Mouse (Mus musculus) cerebellum, adult 2 months (tissue): Measurements from ENCODE around the gene Cdk5r2.

Experiments
- CTCF ChIP-seq: fragments of 200-500 bp; IDR thresholded peaks from 2 replicates; pipeline ENCODE4 v1.5.1; 2011; ENCODE audit warnings: low read depth, mild to moderate bottlenecking, control low read depth, low read length, moderate library complexity, borderline replicate concordance; ENCODE audit not compliant: insufficient read depth
- POLR2A ChIP-seq: fragments of 200-500 bp; IDR thresholded peaks from 2 replicates; pipeline ENCODE4 v1.6.1; 2011; ENCODE audit warnings: low read length, control low read depth, borderline replicate concordance; ENCODE audit not compliant: insufficient read depth

DNA sequence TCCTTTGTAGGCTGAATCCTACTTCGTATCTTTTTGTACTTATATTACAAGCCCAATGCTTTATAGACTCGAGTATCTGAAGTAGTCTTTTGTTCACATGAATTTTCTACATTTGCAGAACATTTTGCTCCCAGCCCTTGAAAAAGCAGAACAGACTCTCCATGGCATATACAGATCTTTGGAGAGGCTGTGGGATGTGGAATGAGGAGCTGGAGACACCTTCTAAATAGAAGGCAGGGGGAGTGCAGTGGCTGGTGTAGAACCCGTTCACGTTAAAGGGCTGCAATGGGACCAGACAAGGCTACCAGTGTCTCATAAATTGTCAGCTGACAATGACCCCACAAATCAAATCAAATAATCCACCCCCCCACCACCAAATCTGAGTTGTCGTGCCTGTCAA is 5.8 kb upstream of the Cdk5r2 start:
- no peak for TF ChIP-seq CTCF
- no peak for TF ChIP-seq POLR2A
